Mouse (Mus musculus): ENCODE data around the gene Dlx6. TPM values are rescaled to one million over a fixed set of nuclear protein-coding genes. Genes with fewer than 3 reads are reported as not detected.

Gene Dlx6
- polyA plus RNA-seq, 1 experiment: not detected

- no peak overlapping the region for H3K27ac ChIP-seq (ENCODE audit: insufficient read depth, low read depth, low read length)
- H3K4me3 ChIP-seq (ENCODE audit: insufficient read depth, low read length): no peak overlapping the region
- TF ChIP-seq CTCF (IDR thresholded peaks at IDR 0.05; ENCODE audit: low read depth, low read length): no peak
- no peak for TF ChIP-seq POLR2A (IDR thresholded peaks at IDR 0.05; ENCODE audit: borderline replicate concordance, low read depth, low read length)
- H3K4me1 ChIP-seq (ENCODE audit: control insufficient read depth, insufficient read depth, low read length): no peaks in the 10 kb centered on the region
Observed at GRCm38 (mm10) chr6:6875676-6876075, 12.5 kb downstream of the Dlx6 start.

- TF ChIP-seq CTCF (IDR thresholded peaks at IDR 0.05; ENCODE audit: low read depth, low read length) (no peak), POLR2A (IDR thresholded peaks at IDR 0.05; ENCODE audit: borderline replicate concordance, low read depth, low read length) (no peak)
- Histone ChIP-seq H3K27ac (ENCODE audit: insufficient read depth, low read depth, low read length) (no peak overlapping the region), H3K4me1 (ENCODE audit: control insufficient read depth, insufficient read depth, low read length) (no peaks in the 10 kb centered on the region), H3K4me3 (ENCODE audit: insufficient read depth, low read length) (no peak overlapping the region)
Observed at GRCm38 (mm10) chr6:6876231-6876630, 13.1 kb downstream of the Dlx6 start.

- Histone ChIP-seq H3K4me3 (ENCODE audit: insufficient read depth, low read length) (no peak overlapping the region), H3K4me1 (ENCODE audit: control insufficient read depth, insufficient read depth, low read length) (no peaks in the 10 kb centered on the region), H3K27ac (ENCODE audit: insufficient read depth, low read depth, low read length) (no peak overlapping the region)
- TF ChIP-seq CTCF (IDR thresholded peaks at IDR 0.05; ENCODE audit: low read depth, low read length) (no peak), POLR2A (IDR thresholded peaks at IDR 0.05; ENCODE audit: borderline replicate concordance, low read depth, low read length) (no peak)
Observed at GRCm38 (mm10) chr6:6876731-6877130, 13.6 kb downstream of the Dlx6 start.

- TF ChIP-seq CTCF (IDR thresholded peaks at IDR 0.05; ENCODE audit: low read depth, low read length) (no peak), POLR2A (IDR thresholded peaks at IDR 0.05; ENCODE audit: borderline replicate concordance, low read depth, low read length) (no peak)
- Histone ChIP-seq H3K4me3 (ENCODE audit: insufficient read depth, low read length) (no peak overlapping the region), H3K4me1 (ENCODE audit: control insufficient read depth, insufficient read depth, low read length) (no peaks in the 10 kb centered on the region), H3K27ac (ENCODE audit: insufficient read depth, low read depth, low read length) (no peak overlapping the region)
Observed at GRCm38 (mm10) chr6:6877346-6877910, 14.3 kb downstream of the Dlx6 start.

GRCm38 (mm10) chr6:6877981-6878840, 15.1 kb downstream of the Dlx6 start:
- Histone ChIP-seq H3K4me1 (ENCODE audit: control insufficient read depth, insufficient read depth, low read length) (peaks cover 3% of the 10 kb centered on the region; the same call in 1 of the 2 replicates), H3K27ac (ENCODE audit: insufficient read depth, low read depth, low read length) (no peak overlapping the region), H3K4me3 (ENCODE audit: insufficient read depth, low read length) (no peak overlapping the region)
- TF ChIP-seq CTCF (IDR thresholded peaks at IDR 0.05; ENCODE audit: low read depth, low read length) (no peak), POLR2A (IDR thresholded peaks at IDR 0.05; ENCODE audit: borderline replicate concordance, low read depth, low read length) (no peak)

GRCm38 (mm10) chr6:6878841-6879291, 15.7 kb downstream of the Dlx6 start:
- H3K4me1 ChIP-seq (ENCODE audit: control insufficient read depth, insufficient read depth, low read length): peaks cover 7% of the 10 kb centered on the region
- TF ChIP-seq POLR2A (IDR thresholded peaks at IDR 0.05; ENCODE audit: borderline replicate concordance, low read depth, low read length) (no peak), CTCF (IDR thresholded peaks at IDR 0.05; ENCODE audit: low read depth, low read length) (no peak)
- H3K27ac ChIP-seq (ENCODE audit: insufficient read depth, low read depth, low read length): no peak overlapping the region
- no peak overlapping the region for H3K4me3 ChIP-seq (ENCODE audit: insufficient read depth, low read length)

GRCm38 (mm10) chr6:6879371-6880325, 16.5 kb downstream of the Dlx6 start:
- TF ChIP-seq POLR2A (IDR thresholded peaks at IDR 0.05; ENCODE audit: borderline replicate concordance, low read depth, low read length) (no peak), CTCF (IDR thresholded peaks at IDR 0.05; ENCODE audit: low read depth, low read length) (no peak)
- peaks cover 8% of the 10 kb centered on the region for H3K4me1 ChIP-seq (ENCODE audit: control insufficient read depth, insufficient read depth, low read length)

GRCm38 (mm10) chr6:6880361-6881114, 17.4 kb downstream of the Dlx6 start:
- no peak overlapping the region for H3K4me3 ChIP-seq (ENCODE audit: insufficient read depth, low read length)
- peaks cover 8% of the 10 kb centered on the region for H3K4me1 ChIP-seq (ENCODE audit: control insufficient read depth, insufficient read depth, low read length)
- no peak for TF ChIP-seq CTCF (IDR thresholded peaks at IDR 0.05; ENCODE audit: low read depth, low read length)
- no peak for TF ChIP-seq POLR2A (IDR thresholded peaks at IDR 0.05; ENCODE audit: borderline replicate concordance, low read depth, low read length)
- H3K27ac ChIP-seq (ENCODE audit: insufficient read depth, low read depth, low read length): no peak overlapping the region

More at GRCm38 (mm10) chr6:6879371-6880325, 16.5 kb downstream of the Dlx6 start:
- no peak overlapping the region for H3K4me3 ChIP-seq (ENCODE audit: insufficient read depth, low read length)
- H3K27ac ChIP-seq (ENCODE audit: insufficient read depth, low read depth, low read length): no peak overlapping the region

All from bone marrow macrophage, adult 2 months (primary cell).